Mouse (Mus musculus): ENCODE results near the gene Mrpl58. TPM values are rescaled to one million over a fixed set of nuclear protein-coding genes. Genes with fewer than 3 reads are reported as not detected.

Gene Mrpl58
- total and polyA plus RNA-seq, 3 experiments, result 66.8 to 78.5 (median 67.0) TPM

- H3K9me3 ChIP-seq (replicated peaks), result no peaks in the 10 kb centered on the region
- peaks cover 61% of the 10 kb centered on the region for H3K36me3 ChIP-seq (replicated peaks)
- TF ChIP-seq TAL1 (conservative IDR thresholded peaks at IDR 0.05; ENCODE audit: low read depth, low read length) (no peak), GATA2 (IDR thresholded peaks at IDR 0.05; ENCODE audit: borderline replicate concordance, low read depth, low read length) (no peak), POLR2AphosphoS5 (IDR thresholded peaks at IDR 0.05; ENCODE audit: insufficient replicate concordance, low read depth, low read length) (no peak), CTCF (IDR thresholded peaks at IDR 0.05; ENCODE audit: low read depth, low read length) (no peak), GATA1 (IDR thresholded peaks at IDR 0.05; ENCODE audit: borderline replicate concordance, low read length) (no peak)
- no peak overlapping the region for H3K4me3 ChIP-seq (ENCODE audit: low read depth, low read length)
- ATAC-seq (ENCODE audit: extremely low read depth, insufficient number of reproducible peaks, low FRiP score, poor library complexity, severe bottlenecking) (no peak), DNase-seq (ENCODE audit: low spot score) (no peak)
- no peaks in the 10 kb centered on the region for H3K27me3 ChIP-seq (ENCODE audit: insufficient read depth, low read length)
- H3K4me1 ChIP-seq (ENCODE audit: insufficient read depth, low read depth, low read length), result peaks cover 46% of the 10 kb centered on the region
Measured at GRCm38 (mm10) chr11:115421328-115421727, 17.8 kb downstream of the Mrpl58 start.

GRCm38 (mm10) chr11:115421972-115422371 lies 18.4 kb downstream of the Mrpl58 start:
- no peak for DNase-seq (ENCODE audit: low spot score)
- TF ChIP-seq GATA1 (IDR thresholded peaks at IDR 0.05; ENCODE audit: borderline replicate concordance, low read length) (no peak), CTCF (IDR thresholded peaks at IDR 0.05; ENCODE audit: low read depth, low read length) (no peak)
- H3K36me3 ChIP-seq (replicated peaks), result peaks cover 61% of the 10 kb centered on the region
- peaks cover 45% of the 10 kb centered on the region for H3K4me1 ChIP-seq (ENCODE audit: insufficient read depth, low read depth, low read length)
- no peak overlapping the region for H3K4me3 ChIP-seq (ENCODE audit: low read depth, low read length)
- no peaks in the 10 kb centered on the region for H3K9me3 ChIP-seq (replicated peaks)
- no peaks in the 10 kb centered on the region for H3K27me3 ChIP-seq (ENCODE audit: insufficient read depth, low read length)
- no peak for ATAC-seq (ENCODE audit: extremely low read depth, insufficient number of reproducible peaks, low FRiP score, poor library complexity, severe bottlenecking)

GRCm38 (mm10) chr11:115423091-115423490 lies 19.5 kb downstream of the Mrpl58 start:
- TF ChIP-seq CTCF (IDR thresholded peaks at IDR 0.05; ENCODE audit: low read depth, low read length) (no peak), GATA2 (IDR thresholded peaks at IDR 0.05; ENCODE audit: borderline replicate concordance, low read depth, low read length) (no peak), GATA1 (IDR thresholded peaks at IDR 0.05; ENCODE audit: borderline replicate concordance, low read length) (no peak), POLR2AphosphoS5 (IDR thresholded peaks at IDR 0.05; ENCODE audit: insufficient replicate concordance, low read depth, low read length) (no peak), TAL1 (conservative IDR thresholded peaks at IDR 0.05; ENCODE audit: low read depth, low read length) (no peak)
- no peak for DNase-seq (ENCODE audit: low spot score)

GRCm38 (mm10) chr11:115424666-115425065 lies 21.1 kb downstream of the Mrpl58 start:
- DNase-seq (ENCODE audit: low spot score) (no peak), ATAC-seq (ENCODE audit: extremely low read depth, insufficient number of reproducible peaks, low FRiP score, poor library complexity, severe bottlenecking) (no peak)
- H3K36me3 ChIP-seq (replicated peaks), result peaks cover 72% of the 10 kb centered on the region

More at GRCm38 (mm10) chr11:115423091-115423490, 19.5 kb downstream of the Mrpl58 start:
- Histone ChIP-seq H3K9me3 (replicated peaks) (no peaks in the 10 kb centered on the region), H3K27me3 (ENCODE audit: insufficient read depth, low read length) (no peaks in the 10 kb centered on the region), H3K4me3 (ENCODE audit: low read depth, low read length) (no peak overlapping the region), H3K36me3 (replicated peaks) (peaks cover 61% of the 10 kb centered on the region), H3K4me1 (ENCODE audit: insufficient read depth, low read depth, low read length) (peaks cover 36% of the 10 kb centered on the region)
- ATAC-seq (ENCODE audit: extremely low read depth, insufficient number of reproducible peaks, low FRiP score, poor library complexity, severe bottlenecking), result no peak

GRCm38 (mm10) chr11:115425671-115426070 lies 22.1 kb downstream of the Mrpl58 start:
- H3K4me1 ChIP-seq (ENCODE audit: insufficient read depth, low read depth, low read length), result peaks cover 21% of the 10 kb centered on the region
- H3K4me3 ChIP-seq (ENCODE audit: low read depth, low read length), result no peak overlapping the region
- H3K27me3 ChIP-seq (ENCODE audit: insufficient read depth, low read length), result no peaks in the 10 kb centered on the region
- no peaks in the 10 kb centered on the region for H3K9me3 ChIP-seq (replicated peaks)
- ATAC-seq (ENCODE audit: extremely low read depth, insufficient number of reproducible peaks, low FRiP score, poor library complexity, severe bottlenecking) (no peak), DNase-seq (ENCODE audit: low spot score) (no peak)
- peaks cover 82% of the 10 kb centered on the region for H3K36me3 ChIP-seq (replicated peaks)
- TF ChIP-seq POLR2AphosphoS5 (IDR thresholded peaks at IDR 0.05; ENCODE audit: insufficient replicate concordance, low read depth, low read length), result no peak
- TF ChIP-seq GATA2 (IDR thresholded peaks at IDR 0.05; ENCODE audit: borderline replicate concordance, low read depth, low read length), result no peak
- no peak for TF ChIP-seq GATA1 (IDR thresholded peaks at IDR 0.05; ENCODE audit: borderline replicate concordance, low read length)
- no peak for TF ChIP-seq CTCF (IDR thresholded peaks at IDR 0.05; ENCODE audit: low read depth, low read length)
- no peak for TF ChIP-seq TAL1 (conservative IDR thresholded peaks at IDR 0.05; ENCODE audit: low read depth, low read length)

More at GRCm38 (mm10) chr11:115424666-115425065, 21.1 kb downstream of the Mrpl58 start:
- Histone ChIP-seq H3K27me3 (ENCODE audit: insufficient read depth, low read length) (no peaks in the 10 kb centered on the region), H3K4me3 (ENCODE audit: low read depth, low read length) (no peak overlapping the region), H3K4me1 (ENCODE audit: insufficient read depth, low read depth, low read length) (peaks cover 25% of the 10 kb centered on the region), H3K9me3 (replicated peaks) (no peaks in the 10 kb centered on the region)
- TF ChIP-seq CTCF (IDR thresholded peaks at IDR 0.05; ENCODE audit: low read depth, low read length) (no peak), POLR2AphosphoS5 (IDR thresholded peaks at IDR 0.05; ENCODE audit: insufficient replicate concordance, low read depth, low read length) (no peak), GATA2 (IDR thresholded peaks at IDR 0.05; ENCODE audit: borderline replicate concordance, low read depth, low read length) (no peak), TAL1 (conservative IDR thresholded peaks at IDR 0.05; ENCODE audit: low read depth, low read length) (no peak), GATA1 (IDR thresholded peaks at IDR 0.05; ENCODE audit: borderline replicate concordance, low read length) (no peak)

GRCm38 (mm10) chr11:115427482-115428331 lies 24.2 kb downstream of the Mrpl58 start:
- peak; percentile 83 for DNase-seq (ENCODE audit: low spot score)
- no peak for TF ChIP-seq GATA1 (IDR thresholded peaks at IDR 0.05; ENCODE audit: borderline replicate concordance, low read length)
- TF ChIP-seq CTCF (IDR thresholded peaks at IDR 0.05; ENCODE audit: low read depth, low read length), result peak; percentile 48
- peaks cover 92% of the 10 kb centered on the region for H3K36me3 ChIP-seq (replicated peaks)

More at GRCm38 (mm10) chr11:115427482-115428331, 24.2 kb downstream of the Mrpl58 start:
- Histone ChIP-seq H3K4me3 (ENCODE audit: low read depth, low read length) (no peak overlapping the region), H3K4me1 (ENCODE audit: insufficient read depth, low read depth, low read length) (peaks cover 3% of the 10 kb centered on the region), H3K27me3 (ENCODE audit: insufficient read depth, low read length) (no peaks in the 10 kb centered on the region), H3K9me3 (replicated peaks) (no peaks in the 10 kb centered on the region)
- ATAC-seq (ENCODE audit: extremely low read depth, insufficient number of reproducible peaks, low FRiP score, poor library complexity, severe bottlenecking), result peak; percentile 63
